Mouse (Mus musculus) kidney, adult 2 months (tissue): ENCODE measurements around the gene Olfr204. TPM values are rescaled to one million over a fixed set of nuclear protein-coding genes. Genes with fewer than 3 reads are reported as not detected.
"Not testable (repeated sequence)": the region's sequence is repeated elsewhere in the genome, so short reads cannot be mapped to it uniquely, and the experiment has no call there.

Source experiments
- DNase-seq: peaks from one replicate; pipeline ENCODE4 v3.0.0; 2021
- H3K27ac ChIP-seq: fragments of 200-500 bp; 2 replicates; pipeline ENCODE4 v1.5.1; 2012; ENCODE audit warnings: low read depth, low read length, control low read depth, inconsistent platforms; ENCODE audit not compliant: insufficient read depth
- H3K27me3 ChIP-seq: fragments of 200-500 bp; replicated peaks from 2 replicates; pipeline ENCODE4 v1.6.1; 2012; ENCODE audit warnings: mild to moderate bottlenecking, moderate library complexity, low read length, inconsistent platforms; ENCODE audit not compliant: control insufficient read depth, insufficient read depth
- H3K36me3 ChIP-seq: fragments of 200-500 bp; 2 replicates; pipeline ENCODE4 v1.6.1; 2012; ENCODE audit warnings: mild to moderate bottlenecking, moderate library complexity, low read length, inconsistent platforms; ENCODE audit not compliant: control insufficient read depth, insufficient read depth
- H3K4me1 ChIP-seq: fragments of 200-500 bp; 2 replicates; pipeline ENCODE4 v1.6.1; 2011; ENCODE audit warnings: low read length; ENCODE audit not compliant: control insufficient read depth, insufficient read depth
- H3K4me3 ChIP-seq: fragments of 200-500 bp; 2 replicates; pipeline ENCODE4 v1.5.1; 2011; ENCODE audit warnings: mild to moderate bottlenecking, low read depth, low read length, control low read depth; ENCODE audit not compliant: insufficient read depth
- CTCF ChIP-seq: fragments of 200-500 bp; conservative IDR thresholded peaks from 2 replicates; pipeline ENCODE4 v1.5.1; 2011; ENCODE audit warnings: low read depth, mild to moderate bottlenecking, control low read depth, low read length, moderate library complexity, mixed read lengths; ENCODE audit not compliant: insufficient read depth, insufficient read length
- POLR2A ChIP-seq: fragments of 200-500 bp; IDR thresholded peaks from one replicate; pipeline ENCODE4 v1.6.1; 2011; ENCODE audit warnings: low read depth, low read length, control low read depth
- WGBS: fragments of 180-500 bp; shearing (Covaris S2); methylation state at CpG from one replicate; pipeline ENCODE4 v1.1.7; 2018; 5-methylcytosine and 5-hydroxymethylcytosine counted together
- polyA plus RNA-seq: library from polyadenylated mRNA; depleted of rRNA; stranded (reverse); fragments of >200 nt; gene quantifications from 2 replicates; pipeline ENCODE4 v1.2.3, GENCODE M21; 2012; rRNA removed

Gene Olfr204
- not detected in 2 replicates for polyA plus RNA-seq

DNA sequence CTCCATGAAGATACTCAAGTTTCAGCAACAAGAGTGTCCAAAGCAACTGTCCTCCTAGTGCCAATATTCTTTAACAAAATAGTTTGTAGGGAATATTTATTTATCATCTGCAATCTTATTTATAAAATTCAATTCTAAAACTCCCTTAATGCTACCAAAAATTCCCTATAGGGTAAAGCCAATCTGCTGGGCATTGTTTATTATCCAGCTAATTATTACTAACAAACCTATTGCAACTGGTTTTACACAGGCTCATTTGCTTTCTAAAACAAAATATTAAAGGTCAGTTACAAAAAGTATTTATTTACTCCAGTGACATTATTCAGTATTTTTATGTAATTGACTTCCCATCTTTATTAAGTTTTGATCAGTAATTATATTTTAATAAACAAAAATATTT is at the start of gene Olfr204:
TSS of gene Olfr204 (minus strand) at position 101 of the 400 bp plus-strand sequence.
- TF ChIP-seq CTCF (no peak), POLR2A (no peak)
- Histone ChIP-seq H3K27ac (no peak within 1 kb of the TSS), H3K4me3 (no peak within 1 kb of the TSS), H3K36me3 (no peaks in the 10 kb centered on the region), H3K27me3 (no peaks in the 10 kb centered on the region), H3K4me1 (no peaks in the 10 kb centered on the region)
- DNase-seq = no peak

DNA sequence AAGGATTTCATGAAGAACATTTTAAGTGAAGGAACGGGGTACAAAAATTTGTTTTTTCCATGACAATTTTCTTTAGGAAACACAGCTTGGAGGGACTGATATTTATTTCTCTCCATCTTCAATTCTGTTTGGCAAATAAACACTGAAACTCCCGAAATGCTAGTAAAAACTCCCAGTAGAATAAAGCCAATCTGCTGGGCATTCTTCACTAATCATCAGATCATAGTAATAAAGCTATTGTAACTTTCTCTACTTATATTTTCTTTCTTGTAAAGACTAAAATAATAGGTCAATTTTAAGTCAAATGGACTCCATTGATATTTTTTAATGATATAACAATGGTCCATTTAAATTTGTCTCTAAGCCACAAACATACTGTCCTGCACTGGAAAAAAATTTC is 45.8 kb upstream of the Olfr204 start, which contains the start of gene Olfr209:
TSS of gene Olfr209 (minus strand) at position 101 of the 400 bp plus-strand sequence.
- no peak for DNase-seq
- no peak within 1 kb of the TSS for H3K4me3 ChIP-seq
- TF ChIP-seq POLR2A = no peak
- no peak for TF ChIP-seq CTCF
- no peaks in the 10 kb centered on the region for H3K27me3 ChIP-seq
- no peaks in the 10 kb centered on the region for H3K4me1 ChIP-seq
- no peaks in the 10 kb centered on the region for H3K36me3 ChIP-seq
- H3K27ac ChIP-seq = no peak within 1 kb of the TSS
- 74% methylated on average over 2 of the region's 2 CpGs for WGBS

DNA sequence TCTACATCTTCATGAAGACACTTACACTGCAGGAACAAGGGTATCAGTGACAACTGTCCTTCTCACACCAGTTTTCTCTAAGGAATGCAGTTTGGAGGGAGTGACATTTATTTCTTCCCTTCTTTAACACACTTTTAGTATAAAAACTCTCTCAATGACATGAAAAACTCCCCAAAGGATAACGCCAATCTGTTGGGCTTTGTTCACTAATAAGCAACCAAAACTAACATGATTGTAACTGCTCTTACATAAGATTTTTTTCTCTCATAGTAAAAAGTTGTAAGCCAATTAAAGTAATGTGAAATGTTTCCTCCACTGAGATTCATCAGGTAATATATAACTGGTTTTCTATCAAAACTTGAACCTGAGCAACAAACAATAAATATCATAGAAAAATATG is 31.1 kb upstream of the Olfr204 start, which contains the start of gene Olfr206:
TSS of gene Olfr206 (minus strand) at position 101 of the 400 bp plus-strand sequence.
- Histone ChIP-seq H3K4me3 (no peak within 1 kb of the TSS), H3K4me1 (no peaks in the 10 kb centered on the region), H3K27ac (no peak within 1 kb of the TSS), H3K36me3 (no peaks in the 10 kb centered on the region), H3K27me3 (no peaks in the 10 kb centered on the region)
- no peak for DNase-seq
- TF ChIP-seq POLR2A = no peak
- TF ChIP-seq CTCF = no peak
- 69% methylated on average over 1 of the region's 1 CpGs for whole genome bisulfite sequencing

DNA sequence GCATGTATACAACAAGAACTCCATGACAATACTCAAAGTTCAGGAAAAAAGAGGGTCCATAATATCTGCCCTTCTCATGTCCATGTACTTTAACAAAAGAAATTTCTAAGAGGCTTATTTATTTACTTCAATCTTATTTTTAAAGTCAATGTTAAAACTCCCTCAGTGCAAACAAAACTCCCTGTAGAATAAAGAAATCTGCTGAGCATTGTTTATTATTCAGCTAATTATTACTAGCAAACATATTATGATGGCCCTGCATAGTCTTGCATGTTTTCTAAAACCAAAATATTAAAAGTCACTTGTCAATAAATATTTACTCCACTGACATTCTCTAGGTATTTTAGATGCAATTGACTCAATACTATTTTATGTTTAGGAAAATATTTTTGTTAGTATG is 13.0 kb upstream of the Olfr204 start, which contains the start of gene Olfr205:
TSS of gene Olfr205 (minus strand) at position 101 of the 400 bp plus-strand sequence.
- no peak for TF ChIP-seq POLR2A
- TF ChIP-seq CTCF = no peak
- DNase-seq = no peak

DNA sequence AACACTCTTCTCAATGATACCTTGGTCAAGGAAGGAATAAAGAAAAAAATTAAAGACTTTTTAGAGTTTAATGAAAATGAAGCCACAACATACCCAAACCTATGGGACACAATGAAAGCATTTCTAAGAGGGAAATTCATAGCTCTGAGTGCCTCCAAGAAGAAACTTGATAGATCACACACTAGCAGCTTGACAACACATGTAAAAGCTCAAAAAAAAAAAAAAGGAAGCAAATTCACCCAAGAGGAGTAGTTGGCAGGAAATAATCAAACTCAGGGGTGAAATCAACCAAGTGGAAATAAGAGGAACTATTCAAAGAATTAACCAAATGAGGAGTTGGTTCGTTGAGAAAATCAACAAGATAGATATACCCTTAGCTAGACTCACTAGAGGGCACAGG is 5.2 kb upstream of the Olfr204 start:
- not testable (repeated sequence) for H3K27me3 ChIP-seq, H3K4me3 ChIP-seq, DNase-seq, H3K36me3 ChIP-seq, H3K4me1 ChIP-seq, H3K27ac ChIP-seq
- WGBS = 55% methylated on average over 1 of the region's 1 CpGs

More for the DNA sequence above, 13.0 kb upstream of the Olfr204 start, which contains the start of gene Olfr205:
- no peak within 1 kb of the TSS for H3K4me3 ChIP-seq
- no peak within 1 kb of the TSS for H3K27ac ChIP-seq
- no peaks in the 10 kb centered on the region for H3K27me3 ChIP-seq
- no peaks in the 10 kb centered on the region for H3K36me3 ChIP-seq
- H3K4me1 ChIP-seq = no peaks in the 10 kb centered on the region

DNA sequence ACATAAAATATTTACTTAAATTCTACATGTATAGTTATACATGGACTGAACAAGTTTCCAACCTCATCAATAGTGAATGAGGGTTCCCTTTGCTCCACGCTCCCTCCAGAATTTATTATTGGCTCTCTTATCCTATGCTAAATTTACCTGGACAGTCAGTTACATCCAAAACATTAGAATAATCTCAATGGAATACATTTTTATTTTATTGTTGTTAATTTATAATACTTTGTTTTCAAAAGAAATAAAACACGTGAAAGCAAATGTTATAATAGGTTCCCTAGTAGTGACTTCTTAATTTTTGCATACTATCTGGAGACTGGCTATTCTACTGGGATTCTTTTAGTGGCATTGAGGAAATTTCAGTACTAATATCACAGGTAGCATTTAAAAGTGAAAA is 19.5 kb downstream of the Olfr204 start, which contains the start of gene Olfr203:
TSS of gene Olfr203 (plus strand) at position 301 of the 400 bp plus-strand sequence.
- H3K4me3 ChIP-seq = no peak within 1 kb of the TSS
- no peak within 1 kb of the TSS for H3K27ac ChIP-seq
- no peaks in the 10 kb centered on the region for H3K36me3 ChIP-seq
- WGBS = 89% methylated on average over 2 of the region's 2 CpGs
- no peak for TF ChIP-seq CTCF
- TF ChIP-seq POLR2A = no peak
- H3K4me1 ChIP-seq = no peaks in the 10 kb centered on the region
- DNase-seq = no peak
- H3K27me3 ChIP-seq = no peaks in the 10 kb centered on the region

DNA sequence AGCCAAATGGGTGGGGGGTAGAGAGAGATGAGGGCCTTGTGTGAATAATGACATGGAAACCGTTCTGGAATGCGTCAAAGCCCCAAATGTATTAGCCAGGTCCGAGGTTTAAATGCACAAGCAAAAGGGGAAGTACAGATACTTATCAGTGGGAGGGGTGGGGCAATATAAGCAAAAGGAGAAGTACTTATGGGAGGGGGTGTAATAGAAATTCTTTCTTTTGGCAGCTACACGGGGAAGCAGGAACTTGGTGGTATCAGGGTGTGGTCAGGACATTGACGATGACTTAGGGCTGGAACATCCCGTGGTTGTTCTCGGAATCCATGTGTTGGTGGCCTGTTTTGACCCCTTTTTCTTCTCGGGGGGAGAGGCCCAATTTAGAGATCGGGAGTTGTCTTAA is 30.5 kb downstream of the Olfr204 start:
- H3K27me3 ChIP-seq, H3K4me1 ChIP-seq, DNase-seq, H3K4me3 ChIP-seq, H3K27ac ChIP-seq, H3K36me3 ChIP-seq: not testable (repeated sequence)
- WGBS = 83% methylated on average over 9 of the region's 9 CpGs

DNA sequence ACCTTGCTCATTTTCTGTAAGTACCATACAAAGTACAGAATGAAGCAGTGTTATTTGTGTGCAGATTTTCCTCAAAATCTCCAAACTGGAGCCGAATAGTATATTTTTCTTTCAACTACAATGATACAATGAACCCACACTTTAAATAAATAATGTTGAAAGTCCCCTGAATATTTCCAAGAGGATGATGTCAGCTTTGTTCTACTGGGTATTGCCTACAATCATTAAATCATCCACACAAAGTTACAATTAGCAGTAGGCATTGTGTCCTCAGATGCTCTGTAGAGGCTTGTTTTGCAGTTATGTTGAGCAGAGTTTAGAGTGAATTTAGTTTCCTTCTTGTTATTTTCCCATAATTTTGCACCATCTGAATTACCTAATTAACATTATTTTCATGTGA is 31.4 kb downstream of the Olfr204 start, which contains the start of gene Olfr202:
TSS of gene Olfr202 (minus strand) at position 101 of the 400 bp plus-strand sequence.
- TF ChIP-seq POLR2A = no peak
- no peak for TF ChIP-seq CTCF
- Histone ChIP-seq H3K36me3 (no peaks in the 10 kb centered on the region), H3K27ac (no peak within 1 kb of the TSS), H3K4me1 (no peaks in the 10 kb centered on the region), H3K4me3 (no peak within 1 kb of the TSS), H3K27me3 (no peaks in the 10 kb centered on the region)
- no peak for DNase-seq
- 71% methylated on average over 1 of the region's 1 CpGs for WGBS
